Mouse (Mus musculus): ENCODE measurements around the gene Copa. TPM values are rescaled to one million over a fixed set of nuclear protein-coding genes. Genes with fewer than 3 reads are reported as not detected.

Gene Copa
- total RNA-seq, 2 experiments from 2014 or later: 41.3 to 44.9 TPM

Other genes with a start within 250 kb of the Copa start
- 11.2 and 28.1 TPM in 2 replicates for gene Cd84, start 242.8 kb upstream of the Copa start, total RNA-seq (2015; ENCODE audit: low replicate concordance)
- 22.3 and 28.9 TPM in 2 replicates for gene Cd84, start 242.8 kb upstream of the Copa start, total RNA-seq (2017; ENCODE audit: low replicate concordance)
- gene Gm10521, start 186.9 kb upstream of the Copa start, total RNA-seq (2015; ENCODE audit: low replicate concordance): 3.6 and 4.2 TPM in 2 replicates
- 0.51 TPM in 1 of 2 replicates, not detected in the other for gene Gm10521, start 186.9 kb upstream of the Copa start, total RNA-seq (2017; ENCODE audit: low replicate concordance)
- gene Slamf6, start 165.0 kb upstream of the Copa start, total RNA-seq (2015; ENCODE audit: low replicate concordance): 5.4 and 8.3 TPM in 2 replicates
- gene Slamf6, start 165.0 kb upstream of the Copa start, total RNA-seq (2017; ENCODE audit: low replicate concordance): 10.4 and 10.7 TPM in 2 replicates
- gene Vangl2, start 54.1 kb upstream of the Copa start, total RNA-seq (2015; ENCODE audit: low replicate concordance): 0.84 and 1.1 TPM in 2 replicates
- gene Vangl2, start 54.1 kb upstream of the Copa start, total RNA-seq (2017; ENCODE audit: low replicate concordance): 0.13 and 0.83 TPM in 2 replicates
- gene Nhlh1, start 25.0 kb upstream of the Copa start, total RNA-seq (2015; ENCODE audit: low replicate concordance): not detected in 2 replicates
- not detected in 2 replicates for gene Nhlh1, start 25.0 kb upstream of the Copa start, total RNA-seq (2017; ENCODE audit: low replicate concordance)
- gene Ncstn, start 266 bp downstream of the Copa start, total RNA-seq (2015; ENCODE audit: low replicate concordance): 43.2 and 52.0 TPM in 2 replicates
- gene Ncstn, start 266 bp downstream of the Copa start, total RNA-seq (2017; ENCODE audit: low replicate concordance): 14.7 and 16.4 TPM in 2 replicates
- gene Pex19, start 44.2 kb downstream of the Copa start, total RNA-seq (2015; ENCODE audit: low replicate concordance): 14.7 and 15.1 TPM in 2 replicates
- gene Pex19, start 44.2 kb downstream of the Copa start, total RNA-seq (2017; ENCODE audit: low replicate concordance): 15.4 and 21.5 TPM in 2 replicates
- gene Dcaf8, start 65.6 kb downstream of the Copa start, total RNA-seq (2015; ENCODE audit: low replicate concordance): 77.5 TPM in 2 replicates
- gene Dcaf8, start 65.6 kb downstream of the Copa start, total RNA-seq (2017; ENCODE audit: low replicate concordance): 141 and 176 TPM in 2 replicates
- gene Pea15a, start 124.3 kb downstream of the Copa start, total RNA-seq (2015; ENCODE audit: low replicate concordance): 5.4 and 12.2 TPM in 2 replicates
- gene Pea15a, start 124.3 kb downstream of the Copa start, total RNA-seq (2017; ENCODE audit: low replicate concordance): 3.3 and 6.0 TPM in 2 replicates
- not detected in 2 replicates for gene Casq1, start 137.3 kb downstream of the Copa start, total RNA-seq (2015; ENCODE audit: low replicate concordance)
- gene Casq1, start 137.3 kb downstream of the Copa start, total RNA-seq (2017; ENCODE audit: low replicate concordance): not detected in 2 replicates
- gene Atp1a4, start 175.9 kb downstream of the Copa start, total RNA-seq (2015; ENCODE audit: low replicate concordance): not detected in 2 replicates
- not detected in 2 replicates for gene Atp1a4, start 175.9 kb downstream of the Copa start, total RNA-seq (2017; ENCODE audit: low replicate concordance)
- gene Igsf8, start 179.1 kb downstream of the Copa start, total RNA-seq (2015; ENCODE audit: low replicate concordance): 14.4 and 15.1 TPM in 2 replicates
- 3.1 and 3.3 TPM in 2 replicates for gene Igsf8, start 179.1 kb downstream of the Copa start, total RNA-seq (2017; ENCODE audit: low replicate concordance)
- not detected in 2 replicates for gene Atp1a2, start 215.5 kb downstream of the Copa start, total RNA-seq (2015; ENCODE audit: low replicate concordance)
- gene Atp1a2, start 215.5 kb downstream of the Copa start, total RNA-seq (2017; ENCODE audit: low replicate concordance): not detected in 2 replicates
- gene Kcnj9, start 246.8 kb downstream of the Copa start, total RNA-seq (2015; ENCODE audit: low replicate concordance): not detected in 2 replicates
- gene Kcnj9, start 246.8 kb downstream of the Copa start, total RNA-seq (2017; ENCODE audit: low replicate concordance): 2.5 TPM in 1 of 2 replicates, not detected in the other